Mouse (Mus musculus): ENCODE measurements at regions not wholly inside any gene's neighbourhood (a gene's known extent, or its start where the extent isn't known, plus 50 kb on each side); places are given as distances from the start of the nearest gene placed in this dataset.

DNA sequence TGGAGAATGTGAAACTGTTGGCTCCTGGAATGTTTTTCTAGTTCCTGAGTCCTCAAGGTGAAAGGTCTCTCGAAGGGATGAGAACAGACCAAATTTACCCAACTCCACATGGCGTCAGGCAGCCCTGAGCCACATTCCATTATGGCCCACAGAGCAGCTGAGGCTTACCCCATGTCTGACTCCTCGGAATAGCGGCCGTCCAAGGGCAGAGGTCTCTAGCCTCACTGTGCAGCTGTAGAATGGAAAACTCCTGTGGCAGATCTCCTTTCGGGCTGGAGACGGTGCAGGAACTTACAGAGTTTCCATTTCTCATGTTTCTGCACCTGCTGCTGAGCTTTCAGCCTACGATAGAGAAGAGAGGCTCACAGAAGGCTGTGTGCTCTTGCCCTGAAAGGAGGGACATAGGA lies 69.1 kb upstream of the Eed start:
- H3K36me3 ChIP-seq (ENCODE audit: control insufficient read depth, insufficient read depth, low read length), result no peaks in the 10 kb centered on the region
- no peak overlapping the region for H3K9ac ChIP-seq (ENCODE audit: low read depth, low read length)
- H3K4me2 ChIP-seq, result no peak overlapping the region
- ATAC-seq (replicated peaks; ENCODE audit: insufficient number of reproducible peaks, low FRiP score, low TSS enrichment), result no peak
- 67% methylated on average over 8 of the region's 8 CpGs for WGBS (ENCODE audit: insufficient replicate concordance)
- no peak overlapping the region for H3K4me3 ChIP-seq (ENCODE audit: low read depth, low read length)
- H3K27ac ChIP-seq (ENCODE audit: low read depth, low read length), result no peak overlapping the region
- H3K27me3 ChIP-seq (ENCODE audit: control insufficient read depth, insufficient read depth, low read length), result no peaks in the 10 kb centered on the region
- H3K9me3 ChIP-seq (replicated peaks; ENCODE audit: control insufficient read depth, low read length), result no peaks in the 10 kb centered on the region
- peaks cover 2% of the 10 kb centered on the region; the same call in 1 of the 2 replicates for H3K4me1 ChIP-seq (ENCODE audit: control insufficient read depth, insufficient read depth, low read length)

- WGBS (ENCODE audit: insufficient replicate concordance), result 44% methylated on average over 7 of the region's 7 CpGs
- H3K27ac ChIP-seq (ENCODE audit: low read depth, low read length), result 0 out of 2 replicates have a peak overlapping the region, but pooled peaks have one; percentile 16
Observed at GRCm38 (mm10) chr7:90054795-90055511, 74.2 kb upstream of the Eed start.

GRCm38 (mm10) chr7:90057947-90058346 lies 72.1 kb upstream of the Picalm start:
- Histone ChIP-seq H3K27ac (ENCODE audit: low read depth, low read length) (no peak overlapping the region), H3K9ac (ENCODE audit: low read depth, low read length) (no peak overlapping the region), H3K4me1 (ENCODE audit: control insufficient read depth, insufficient read depth, low read length) (peaks cover 22% of the 10 kb centered on the region), H3K36me3 (ENCODE audit: control insufficient read depth, insufficient read depth, low read length) (no peaks in the 10 kb centered on the region), H3K9me3 (replicated peaks; ENCODE audit: control insufficient read depth, low read length) (no peaks in the 10 kb centered on the region), H3K4me2 (no peak overlapping the region), H3K4me3 (ENCODE audit: low read depth, low read length) (no peak overlapping the region), H3K27me3 (ENCODE audit: control insufficient read depth, insufficient read depth, low read length) (no peaks in the 10 kb centered on the region)
- no peak for ATAC-seq (replicated peaks; ENCODE audit: insufficient number of reproducible peaks, low FRiP score, low TSS enrichment)
- WGBS (ENCODE audit: insufficient replicate concordance), result 56% methylated on average over 1 of the region's 1 CpGs

More at GRCm38 (mm10) chr7:90054795-90055511, 74.2 kb upstream of the Eed start:
- Histone ChIP-seq H3K4me3 (ENCODE audit: low read depth, low read length) (no peak overlapping the region), H3K36me3 (ENCODE audit: control insufficient read depth, insufficient read depth, low read length) (no peaks in the 10 kb centered on the region), H3K4me1 (ENCODE audit: control insufficient read depth, insufficient read depth, low read length) (peaks cover 11% of the 10 kb centered on the region), H3K27me3 (ENCODE audit: control insufficient read depth, insufficient read depth, low read length) (no peaks in the 10 kb centered on the region), H3K9me3 (replicated peaks; ENCODE audit: control insufficient read depth, low read length) (no peaks in the 10 kb centered on the region), H3K4me2 (no peak overlapping the region), H3K9ac (ENCODE audit: low read depth, low read length) (no peak overlapping the region)
- no peak for ATAC-seq (replicated peaks; ENCODE audit: insufficient number of reproducible peaks, low FRiP score, low TSS enrichment)

GRCm38 (mm10) chr7:90058636-90059035 lies 71.4 kb upstream of the Picalm start:
- no peaks in the 10 kb centered on the region for H3K27me3 ChIP-seq (ENCODE audit: control insufficient read depth, insufficient read depth, low read length)
- no peak overlapping the region for H3K9ac ChIP-seq (ENCODE audit: low read depth, low read length)
- ATAC-seq (replicated peaks; ENCODE audit: insufficient number of reproducible peaks, low FRiP score, low TSS enrichment), result no peak
- no peak overlapping the region for H3K27ac ChIP-seq (ENCODE audit: low read depth, low read length)
- no peaks in the 10 kb centered on the region for H3K36me3 ChIP-seq (ENCODE audit: control insufficient read depth, insufficient read depth, low read length)
- 83% methylated on average over 4 of the region's 4 CpGs for WGBS (ENCODE audit: insufficient replicate concordance)
- H3K4me3 ChIP-seq (ENCODE audit: low read depth, low read length), result no peak overlapping the region
- peaks cover 22% of the 10 kb centered on the region for H3K4me1 ChIP-seq (ENCODE audit: control insufficient read depth, insufficient read depth, low read length)
- H3K9me3 ChIP-seq (replicated peaks; ENCODE audit: control insufficient read depth, low read length), result no peaks in the 10 kb centered on the region
- no peak overlapping the region for H3K4me2 ChIP-seq

DNA sequence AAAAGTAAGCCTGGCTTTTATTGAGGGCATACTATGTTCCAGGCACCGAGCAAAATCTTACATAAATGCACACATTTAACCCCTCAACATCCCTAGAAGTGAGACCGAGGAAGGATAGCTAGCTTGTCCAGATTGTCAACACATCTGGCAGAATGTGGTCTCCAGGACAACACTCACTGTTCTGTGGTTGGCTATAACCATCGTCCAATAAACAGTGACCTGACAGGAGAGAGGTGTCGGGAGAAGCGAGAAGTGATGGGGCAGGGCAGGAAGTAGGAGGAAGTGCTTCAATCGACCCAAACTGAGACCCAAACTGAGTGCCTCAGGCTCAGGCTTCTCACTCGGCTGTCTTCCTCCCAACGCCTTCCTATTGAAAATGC lies 70.8 kb upstream of the Picalm start:
- Histone ChIP-seq H3K27me3 (ENCODE audit: control insufficient read depth, insufficient read depth, low read length) (no peaks in the 10 kb centered on the region), H3K4me3 (ENCODE audit: low read depth, low read length) (no peak overlapping the region), H3K9me3 (replicated peaks; ENCODE audit: control insufficient read depth, low read length) (no peaks in the 10 kb centered on the region), H3K9ac (ENCODE audit: low read depth, low read length) (no peak overlapping the region), H3K36me3 (ENCODE audit: control insufficient read depth, insufficient read depth, low read length) (no peaks in the 10 kb centered on the region), H3K4me2 (no peak overlapping the region), H3K27ac (ENCODE audit: low read depth, low read length) (no peak overlapping the region), H3K4me1 (ENCODE audit: control insufficient read depth, insufficient read depth, low read length) (peaks cover 22% of the 10 kb centered on the region)
- no peak for ATAC-seq (replicated peaks; ENCODE audit: insufficient number of reproducible peaks, low FRiP score, low TSS enrichment)
- WGBS (ENCODE audit: insufficient replicate concordance), result 63% methylated on average over 8 of the region's 8 CpGs

DNA sequence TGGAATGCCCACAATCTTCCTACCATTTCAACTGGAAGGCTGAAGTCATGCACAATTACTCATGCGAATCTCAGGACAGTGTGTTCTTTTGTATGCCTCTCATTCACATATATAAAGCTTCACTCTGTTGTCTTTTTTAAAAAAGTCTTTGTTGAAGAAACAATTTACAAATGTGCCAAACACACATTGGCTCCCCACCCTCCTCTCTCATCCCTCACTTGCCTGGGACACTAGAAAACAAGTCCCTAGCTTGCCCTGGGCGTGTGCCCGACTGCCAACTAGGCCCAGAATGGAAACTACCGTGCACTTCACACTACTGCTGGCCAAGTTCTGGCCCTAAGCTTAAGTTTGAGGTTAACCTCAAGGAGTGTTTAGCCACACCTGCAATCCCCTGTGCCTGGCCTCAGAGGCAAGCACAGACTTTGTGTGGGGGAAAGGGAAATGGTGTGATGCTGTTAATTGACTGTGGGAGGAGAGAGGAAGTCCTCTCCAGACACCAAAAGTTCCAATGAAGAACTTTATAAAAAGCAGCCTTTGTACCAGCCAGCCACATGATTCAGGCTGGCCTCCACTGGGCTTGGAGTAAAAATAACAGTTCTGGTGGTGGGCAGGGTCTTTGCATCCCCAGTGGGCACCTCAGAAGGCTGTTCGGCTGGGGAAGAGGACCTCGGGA lies 70.2 kb upstream of the Picalm start:
- peak overlapping the region; percentile 46 for H3K4me2 ChIP-seq
- no peak for ATAC-seq (replicated peaks; ENCODE audit: insufficient number of reproducible peaks, low FRiP score, low TSS enrichment)

GRCm38 (mm10) chr7:90060343-90061175 lies 69.5 kb upstream of the Picalm start:
- Histone ChIP-seq H3K4me3 (ENCODE audit: low read depth, low read length) (no peak overlapping the region), H3K27me3 (ENCODE audit: control insufficient read depth, insufficient read depth, low read length) (no peaks in the 10 kb centered on the region), H3K36me3 (ENCODE audit: control insufficient read depth, insufficient read depth, low read length) (no peaks in the 10 kb centered on the region), H3K4me1 (ENCODE audit: control insufficient read depth, insufficient read depth, low read length) (peaks cover 19% of the 10 kb centered on the region), H3K4me2 (peak overlapping the region; percentile 46), H3K9me3 (replicated peaks; ENCODE audit: control insufficient read depth, low read length) (no peaks in the 10 kb centered on the region), H3K27ac (ENCODE audit: low read depth, low read length) (peak overlapping the region; percentile 68), H3K9ac (ENCODE audit: low read depth, low read length) (peak overlapping the region; percentile 63)
- peak; percentile 88 for ATAC-seq (replicated peaks; ENCODE audit: insufficient number of reproducible peaks, low FRiP score, low TSS enrichment)
- WGBS (ENCODE audit: insufficient replicate concordance), result 40% methylated on average over 16 of the region's 16 CpGs

More for the DNA sequence above, 70.2 kb upstream of the Picalm start:
- 63% methylated on average over 6 of the region's 6 CpGs for WGBS (ENCODE audit: insufficient replicate concordance)
- Histone ChIP-seq H3K9ac (ENCODE audit: low read depth, low read length) (peak overlapping the region; percentile 63), H3K4me1 (ENCODE audit: control insufficient read depth, insufficient read depth, low read length) (peaks cover 20% of the 10 kb centered on the region), H3K27me3 (ENCODE audit: control insufficient read depth, insufficient read depth, low read length) (no peaks in the 10 kb centered on the region), H3K9me3 (replicated peaks; ENCODE audit: control insufficient read depth, low read length) (no peaks in the 10 kb centered on the region), H3K36me3 (ENCODE audit: control insufficient read depth, insufficient read depth, low read length) (no peaks in the 10 kb centered on the region), H3K27ac (ENCODE audit: low read depth, low read length) (peak overlapping the region; percentile 68), H3K4me3 (ENCODE audit: low read depth, low read length) (no peak overlapping the region)

- 0 out of 2 replicates have a peak overlapping the region, but pooled peaks have one; percentile 11 for H3K4me2 ChIP-seq
- no peaks in the 10 kb centered on the region for H3K27me3 ChIP-seq (ENCODE audit: control insufficient read depth, insufficient read depth, low read length)
- no peak overlapping the region for H3K9ac ChIP-seq (ENCODE audit: low read depth, low read length)
- H3K9me3 ChIP-seq (replicated peaks; ENCODE audit: control insufficient read depth, low read length), result no peaks in the 10 kb centered on the region
- no peak for ATAC-seq (replicated peaks; ENCODE audit: insufficient number of reproducible peaks, low FRiP score, low TSS enrichment)
- H3K4me1 ChIP-seq (ENCODE audit: control insufficient read depth, insufficient read depth, low read length), result peaks cover 19% of the 10 kb centered on the region
- no peaks in the 10 kb centered on the region for H3K36me3 ChIP-seq (ENCODE audit: control insufficient read depth, insufficient read depth, low read length)
- 67% methylated on average over 7 of the region's 7 CpGs for WGBS (ENCODE audit: insufficient replicate concordance)
- H3K4me3 ChIP-seq (ENCODE audit: low read depth, low read length), result no peak overlapping the region
- no peak overlapping the region for H3K27ac ChIP-seq (ENCODE audit: low read depth, low read length)
Observed at GRCm38 (mm10) chr7:90061701-90062100, 68.3 kb upstream of the Picalm start.
